Mouse (Mus musculus): ENCODE results near the gene Cdkl1. TPM values are rescaled to one million over a fixed set of nuclear protein-coding genes. Genes with fewer than 3 reads are reported as not detected.

Gene Cdkl1
- total RNA-seq (2014; fragmentation: Nextera tagmentation) = not detected in 2 replicates
- 0.70 TPM in 1 of 2 replicates, not detected in the other for total RNA-seq (2017)
- not detected in 2 replicates for polyA plus RNA-seq (2012)

DNA sequence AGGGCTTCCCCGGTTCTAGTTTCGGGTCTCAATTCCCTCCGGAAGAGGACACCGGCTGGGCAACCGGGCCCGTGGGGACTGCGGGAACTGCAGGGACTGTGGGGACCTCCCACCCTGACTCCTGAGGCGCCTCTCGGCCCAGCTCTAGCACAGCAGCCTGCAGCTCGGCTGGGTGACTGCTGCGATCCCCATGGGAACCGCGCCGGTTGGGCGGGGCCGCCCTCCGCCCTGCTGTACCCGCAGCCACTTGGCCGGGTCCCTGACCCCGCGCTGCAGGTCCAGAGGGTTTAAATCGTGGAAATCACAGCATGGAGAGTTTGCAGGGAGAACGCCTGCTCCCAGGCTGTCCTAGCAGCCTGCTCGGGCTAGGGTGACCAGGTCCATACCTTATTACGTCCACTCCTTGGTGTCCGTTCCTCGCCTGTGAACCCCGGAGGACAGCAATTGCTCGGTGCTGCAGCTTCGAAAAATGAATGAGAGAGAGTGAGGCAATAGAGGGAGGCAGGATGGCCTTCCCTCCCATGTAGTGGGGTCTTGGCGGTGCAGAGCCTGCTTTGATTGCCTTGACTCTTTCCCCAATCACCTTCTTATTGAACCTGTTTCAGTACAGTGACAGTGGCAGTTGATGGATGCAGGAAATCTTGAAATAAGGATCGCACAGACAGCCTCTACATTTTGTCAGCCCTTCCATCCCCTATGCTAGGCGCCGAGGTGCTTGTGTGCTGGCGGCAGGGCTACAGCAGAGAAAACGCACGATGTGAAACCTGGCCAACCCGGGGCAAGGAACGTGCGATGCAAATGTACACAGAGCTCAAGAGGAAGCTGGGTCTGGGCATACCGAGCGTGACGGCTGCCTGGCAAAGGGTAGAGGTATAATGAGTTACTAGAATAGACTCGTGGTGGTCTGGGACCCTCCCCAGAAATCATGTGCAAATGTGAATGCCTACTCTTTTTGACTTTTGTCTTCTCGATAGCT is at the start of gene Cdkl1:
TSS of gene Cdkl1 (minus strand) at position 738 of the 976 bp plus-strand sequence.
- TF ChIP-seq CTCF (IDR thresholded peaks at IDR 0.05; ENCODE audit: low read depth, low read length) = no peak
- no peak for TF ChIP-seq GATA1 (IDR thresholded peaks at IDR 0.05; ENCODE audit: borderline replicate concordance, low read length)
- TF ChIP-seq TAL1 (conservative IDR thresholded peaks at IDR 0.05; ENCODE audit: low read depth, low read length) = no peak
- TF ChIP-seq GATA2 (IDR thresholded peaks at IDR 0.05; ENCODE audit: borderline replicate concordance, low read depth, low read length) = no peak
- no peak for TF ChIP-seq POLR2AphosphoS5 (IDR thresholded peaks at IDR 0.05; ENCODE audit: insufficient replicate concordance, low read depth, low read length)
- Histone ChIP-seq H3K4me3 (ENCODE audit: low read depth, low read length) (no peak within 1 kb of the TSS; the same call in 1 of the 2 replicates), H3K4me1 (ENCODE audit: insufficient read depth, low read depth, low read length) (peaks cover 19% of the 10 kb centered on the region), H3K36me3 (replicated peaks) (no peaks in the 10 kb centered on the region), H3K27me3 (ENCODE audit: insufficient read depth, low read length) (peaks cover 64% of the 10 kb centered on the region), H3K9me3 (replicated peaks) (no peaks in the 10 kb centered on the region)
- ATAC-seq (ENCODE audit: extremely low read depth, insufficient number of reproducible peaks, low FRiP score, poor library complexity, severe bottlenecking) = no peak
- DNase-seq (ENCODE audit: low spot score) = no peak

- H3K4me1 ChIP-seq (ENCODE audit: insufficient read depth, low read depth, low read length) = peaks cover 3% of the 10 kb centered on the region; the same call in 1 of the 2 replicates
- no peak overlapping the region for H3K4me3 ChIP-seq (ENCODE audit: low read depth, low read length)
- no peaks in the 10 kb centered on the region for H3K27me3 ChIP-seq (ENCODE audit: insufficient read depth, low read length)
- H3K9me3 ChIP-seq (replicated peaks) = no peaks in the 10 kb centered on the region
- no peak for ATAC-seq (ENCODE audit: extremely low read depth, insufficient number of reproducible peaks, low FRiP score, poor library complexity, severe bottlenecking)
- no peak for TF ChIP-seq GATA2 (IDR thresholded peaks at IDR 0.05; ENCODE audit: borderline replicate concordance, low read depth, low read length)
- DNase-seq (ENCODE audit: low spot score) = no peak
- peaks cover 47% of the 10 kb centered on the region for H3K36me3 ChIP-seq (replicated peaks)
Observed at GRCm38 (mm10) chr12:69838376-69838775, 47.3 kb upstream of the Cdkl1 start.

DNA sequence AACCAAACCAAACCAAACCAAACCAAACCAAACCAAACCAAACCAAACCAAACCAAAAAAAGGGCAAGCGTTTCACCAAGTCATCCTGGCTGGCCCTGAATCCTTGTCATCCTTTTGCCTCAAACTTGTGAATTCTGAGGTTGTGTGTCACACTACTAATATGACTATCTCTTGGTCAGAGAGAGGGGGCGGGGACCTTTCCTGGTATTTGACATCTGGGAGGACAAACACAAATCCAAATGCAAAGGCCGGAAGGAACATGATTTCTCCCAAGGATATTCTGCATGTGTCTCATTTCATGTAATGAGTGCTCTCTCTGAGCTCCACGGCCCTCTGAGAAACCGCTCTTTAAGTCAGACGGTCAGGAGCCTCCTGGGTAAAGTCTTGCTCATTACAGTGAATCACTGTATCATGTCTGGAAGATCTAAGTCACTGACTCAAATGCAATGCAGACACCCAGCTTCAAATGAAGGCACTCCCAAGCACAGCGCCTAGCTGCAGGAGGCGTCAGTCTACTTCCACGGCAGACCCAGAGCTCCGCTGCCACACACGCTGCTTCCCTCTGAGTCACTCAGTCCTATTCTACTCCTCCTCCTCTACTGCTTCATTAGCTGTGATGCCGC is 43.0 kb upstream of the Cdkl1 start:
- Histone ChIP-seq H3K36me3 (replicated peaks) (peaks cover 51% of the 10 kb centered on the region), H3K9me3 (replicated peaks) (no peaks in the 10 kb centered on the region), H3K4me3 (ENCODE audit: low read depth, low read length) (no peak overlapping the region), H3K4me1 (ENCODE audit: insufficient read depth, low read depth, low read length) (peaks cover 3% of the 10 kb centered on the region; the same call in 1 of the 2 replicates), H3K27me3 (ENCODE audit: insufficient read depth, low read length) (no peaks in the 10 kb centered on the region)
- DNase-seq (ENCODE audit: low spot score) (no peak), ATAC-seq (ENCODE audit: extremely low read depth, insufficient number of reproducible peaks, low FRiP score, poor library complexity, severe bottlenecking) (no peak)
- TF ChIP-seq GATA2 (IDR thresholded peaks at IDR 0.05; ENCODE audit: borderline replicate concordance, low read depth, low read length) (no peak), POLR2AphosphoS5 (IDR thresholded peaks at IDR 0.05; ENCODE audit: insufficient replicate concordance, low read depth, low read length) (no peak), GATA1 (IDR thresholded peaks at IDR 0.05; ENCODE audit: borderline replicate concordance, low read length) (no peak), TAL1 (conservative IDR thresholded peaks at IDR 0.05; ENCODE audit: low read depth, low read length) (no peak), CTCF (IDR thresholded peaks at IDR 0.05; ENCODE audit: low read depth, low read length) (no peak)

DNA sequence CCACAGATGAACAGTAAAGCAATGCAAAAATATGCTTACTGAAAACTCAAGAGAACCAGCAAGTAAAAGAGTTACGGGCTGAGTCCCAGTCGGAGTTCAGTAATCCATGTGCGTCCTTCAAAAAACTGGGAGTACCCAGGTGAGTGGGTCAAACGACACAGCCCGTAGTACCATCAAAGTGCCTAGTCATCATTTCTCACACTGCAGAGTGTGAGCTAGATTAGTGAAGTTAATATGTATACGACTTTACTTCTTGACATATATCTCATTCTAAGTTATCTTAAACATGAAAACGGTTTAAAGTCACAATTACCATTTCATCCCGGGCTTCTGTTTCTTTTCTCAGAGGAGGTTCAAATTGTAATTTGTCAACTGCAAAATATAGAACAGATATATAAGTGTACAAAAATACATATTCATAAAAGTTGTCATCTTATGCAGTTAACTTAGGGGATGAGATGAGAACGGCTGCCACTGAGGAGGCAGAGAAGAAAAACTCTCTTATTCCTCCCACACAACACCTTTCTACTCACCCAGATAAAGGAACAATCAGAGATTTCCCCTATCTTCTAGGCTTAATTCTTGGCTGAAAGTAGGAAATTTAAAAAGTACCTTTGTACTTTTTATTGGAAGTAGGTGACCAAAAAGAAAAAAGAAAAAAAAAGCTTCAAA is 40.3 kb upstream of the Cdkl1 start:
- Histone ChIP-seq H3K4me3 (ENCODE audit: low read depth, low read length) (no peak overlapping the region), H3K4me1 (ENCODE audit: insufficient read depth, low read depth, low read length) (no peaks in the 10 kb centered on the region), H3K27me3 (ENCODE audit: insufficient read depth, low read length) (no peaks in the 10 kb centered on the region), H3K9me3 (replicated peaks) (no peaks in the 10 kb centered on the region), H3K36me3 (replicated peaks) (peaks cover 61% of the 10 kb centered on the region)
- DNase-seq (ENCODE audit: low spot score) (no peak), ATAC-seq (ENCODE audit: extremely low read depth, insufficient number of reproducible peaks, low FRiP score, poor library complexity, severe bottlenecking) (no peak)
- TF ChIP-seq GATA2 (IDR thresholded peaks at IDR 0.05; ENCODE audit: borderline replicate concordance, low read depth, low read length) (no peak), CTCF (IDR thresholded peaks at IDR 0.05; ENCODE audit: low read depth, low read length) (no peak), TAL1 (conservative IDR thresholded peaks at IDR 0.05; ENCODE audit: low read depth, low read length) (no peak), POLR2AphosphoS5 (IDR thresholded peaks at IDR 0.05; ENCODE audit: insufficient replicate concordance, low read depth, low read length) (no peak), GATA1 (IDR thresholded peaks at IDR 0.05; ENCODE audit: borderline replicate concordance, low read length) (no peak)

- Histone ChIP-seq H3K27me3 (ENCODE audit: insufficient read depth, low read length) (no peaks in the 10 kb centered on the region), H3K9me3 (replicated peaks) (no peaks in the 10 kb centered on the region), H3K36me3 (replicated peaks) (peaks cover 56% of the 10 kb centered on the region), H3K4me1 (ENCODE audit: insufficient read depth, low read depth, low read length) (no peaks in the 10 kb centered on the region), H3K4me3 (ENCODE audit: low read depth, low read length) (no peak overlapping the region)
- ATAC-seq (ENCODE audit: extremely low read depth, insufficient number of reproducible peaks, low FRiP score, poor library complexity, severe bottlenecking) = no peak
- DNase-seq (ENCODE audit: low spot score) = no peak
- TF ChIP-seq POLR2AphosphoS5 (IDR thresholded peaks at IDR 0.05; ENCODE audit: insufficient replicate concordance, low read depth, low read length) (no peak), GATA1 (IDR thresholded peaks at IDR 0.05; ENCODE audit: borderline replicate concordance, low read length) (no peak), GATA2 (IDR thresholded peaks at IDR 0.05; ENCODE audit: borderline replicate concordance, low read depth, low read length) (no peak), CTCF (IDR thresholded peaks at IDR 0.05; ENCODE audit: low read depth, low read length) (no peak), TAL1 (conservative IDR thresholded peaks at IDR 0.05; ENCODE audit: low read depth, low read length) (no peak)
Observed at GRCm38 (mm10) chr12:69828214-69828613, 37.1 kb upstream of the Cdkl1 start.
